Mouse (Mus musculus): ENCODE measurements around the gene Myh9.

GRCm38 (mm10) chr15:77806565-77807263, 35.3 kb downstream of the Myh9 start:
- TF ChIP-seq CTCF (IDR thresholded peaks at IDR 0.05; ENCODE audit: low read depth): no peak
- no peak for TF ChIP-seq EP300 (optimal IDR thresholded peaks at IDR 0.05)

Measured in stomach, postnatal 0 days (tissue).